Mouse (Mus musculus) adrenal gland, postnatal 25 days (tissue): Measurements from ENCODE around the gene Igf1r. TPM values are rescaled to one million over a fixed set of nuclear protein-coding genes. Genes with fewer than 3 reads are reported as not detected.

Source experiments
- DNase-seq: peaks from one replicate; pipeline ENCODE4 v3.0.0; 2021; ENCODE audit warnings: mixed read lengths
- total RNA-seq: library from RNA; stranded (reverse); gene quantifications from 2 replicates; pipeline ENCODE4 v1.2.3, GENCODE M21; 2021

Igf1r gene
- total RNA-seq, 1 experiment from 2014 or later = 102 TPM

- no peak for DNase-seq
Measured at GRCm38 (mm10) chr7:67957376-67957775, 4.7 kb downstream of the Igf1r start.

GRCm38 (mm10) chr7:67958045-67958444 lies 5.4 kb downstream of the Igf1r start:
- DNase-seq = no peak

GRCm38 (mm10) chr7:67960701-67961100 lies 8.1 kb downstream of the Igf1r start:
- no peak for DNase-seq

GRCm38 (mm10) chr7:67961567-67962267 lies 9.1 kb downstream of the Igf1r start:
- DNase-seq = peak; percentile 87

- DNase-seq = no peak
Measured at GRCm38 (mm10) chr7:67963691-67964090, 11.1 kb downstream of the Igf1r start.

- no peak for DNase-seq
Measured at GRCm38 (mm10) chr7:67968394-67968793, 15.8 kb downstream of the Igf1r start.

- no peak for DNase-seq
Measured at GRCm38 (mm10) chr7:67969076-67969475, 16.4 kb downstream of the Igf1r start.

GRCm38 (mm10) chr7:67973180-67974014 lies 20.8 kb downstream of the Igf1r start:
- no peak for DNase-seq

GRCm38 (mm10) chr7:67981956-67982355 lies 29.3 kb downstream of the Igf1r start:
- no peak for DNase-seq

- DNase-seq = no peak
Measured at GRCm38 (mm10) chr7:67982809-67983208, 30.2 kb downstream of the Igf1r start.

GRCm38 (mm10) chr7:67983451-67983850 lies 30.8 kb downstream of the Igf1r start:
- no peak for DNase-seq

GRCm38 (mm10) chr7:67985003-67985416 lies 32.4 kb downstream of the Igf1r start:
- DNase-seq = no peak

- DNase-seq = no peak
Measured at GRCm38 (mm10) chr7:67985511-67985910, 32.9 kb downstream of the Igf1r start.

GRCm38 (mm10) chr7:67986277-67986676 lies 33.6 kb downstream of the Igf1r start:
- no peak for DNase-seq

GRCm38 (mm10) chr7:67986816-67987215 lies 34.2 kb downstream of the Igf1r start:
- DNase-seq = peak; percentile 20

GRCm38 (mm10) chr7:67989376-67989775 lies 36.7 kb downstream of the Igf1r start:
- DNase-seq = no peak

- DNase-seq = no peak
Measured at GRCm38 (mm10) chr7:67993614-67994013, 41.0 kb downstream of the Igf1r start.

GRCm38 (mm10) chr7:67994346-67994858 lies 41.8 kb downstream of the Igf1r start:
- no peak for DNase-seq

- DNase-seq = no peak
Measured at GRCm38 (mm10) chr7:67995276-67995675, 42.6 kb downstream of the Igf1r start.

GRCm38 (mm10) chr7:67996202-67996960 lies 43.8 kb downstream of the Igf1r start:
- DNase-seq = no peak

- DNase-seq = no peak
Measured at GRCm38 (mm10) chr7:68001269-68001668, 48.6 kb downstream of the Igf1r start.

GRCm38 (mm10) chr7:68006074-68006473 lies 53.4 kb downstream of the Igf1r start:
- no peak for DNase-seq

- peak; percentile 59 for DNase-seq
Measured at GRCm38 (mm10) chr7:68006496-68006895, 53.9 kb downstream of the Igf1r start.
